Mouse (Mus musculus): ENCODE data around the gene Fam173b. TPM values are rescaled to one million over a fixed set of nuclear protein-coding genes. Genes with fewer than 3 reads are reported as not detected.
A peak's percentile ranks its signal among the peaks of the same experiment; 100 is the strongest.

Fam173b gene
- polyA plus RNA-seq, 1 experiment: 4.9 TPM

DNA sequence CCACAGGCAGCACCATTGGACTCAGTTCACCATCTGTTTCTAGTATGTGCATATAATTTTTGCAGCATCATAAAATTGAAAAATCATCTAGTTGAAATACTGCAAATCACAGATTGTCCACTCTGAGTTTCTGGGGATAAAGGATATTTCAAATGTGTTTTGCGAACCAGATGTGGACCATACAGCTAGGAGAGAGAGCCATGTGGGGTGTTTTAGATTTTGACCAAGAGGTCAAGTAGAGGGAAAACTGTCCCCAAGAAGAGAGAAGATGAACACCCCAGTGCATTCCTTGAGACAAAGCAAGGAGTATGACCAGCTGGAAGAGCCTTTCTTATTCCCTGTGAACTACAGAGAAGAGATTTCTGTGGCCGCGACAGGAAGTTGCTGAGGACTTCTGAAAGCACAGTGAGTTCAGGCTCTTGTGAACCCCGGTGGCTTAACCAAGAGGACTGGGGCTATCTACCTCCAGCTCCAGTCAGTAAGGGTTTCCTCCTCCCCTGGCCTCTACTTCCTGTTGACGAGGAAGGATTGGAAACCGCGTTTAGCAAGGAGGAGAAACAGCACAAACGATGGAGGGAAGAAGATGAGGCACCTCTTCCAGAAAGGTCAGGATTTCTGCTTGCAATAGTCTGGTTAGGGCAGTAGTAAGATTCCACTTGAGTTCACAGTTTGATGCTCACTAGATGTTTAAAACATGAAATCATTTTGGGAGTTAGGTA is 46.4 kb downstream of the Fam173b start:
- WGBS: 13% methylated on average over 8 of the region's 8 CpGs
- Histone ChIP-seq H3K4me3 (ENCODE audit: extremely low read depth, insufficient read depth, insufficient read length) (no peak overlapping the region), H3K27ac (ENCODE audit: insufficient read depth, low read length) (no peak overlapping the region), H3K4me1 (ENCODE audit: control insufficient read depth, insufficient read depth, insufficient read length) (peaks cover 7% of the 10 kb centered on the region; the same call in 1 of the 2 replicates), H3K27me3 (ENCODE audit: control insufficient read depth, insufficient read depth, low read length) (no peaks in the 10 kb centered on the region), H3K36me3 (ENCODE audit: control insufficient read depth, insufficient read depth, low read length) (no peaks in the 10 kb centered on the region)
- no peak for DNase-seq (ENCODE audit: low read depth in 1 of 2, low spot score in 2 of 2)
- TF ChIP-seq POLR2A (IDR thresholded peaks at IDR 0.05; ENCODE audit: low read depth, low read length) (no peak), CTCF (IDR thresholded peaks at IDR 0.05; ENCODE audit: extremely low read depth, insufficient read depth, insufficient read length, insufficient replicate concordance) (no peak)

DNA sequence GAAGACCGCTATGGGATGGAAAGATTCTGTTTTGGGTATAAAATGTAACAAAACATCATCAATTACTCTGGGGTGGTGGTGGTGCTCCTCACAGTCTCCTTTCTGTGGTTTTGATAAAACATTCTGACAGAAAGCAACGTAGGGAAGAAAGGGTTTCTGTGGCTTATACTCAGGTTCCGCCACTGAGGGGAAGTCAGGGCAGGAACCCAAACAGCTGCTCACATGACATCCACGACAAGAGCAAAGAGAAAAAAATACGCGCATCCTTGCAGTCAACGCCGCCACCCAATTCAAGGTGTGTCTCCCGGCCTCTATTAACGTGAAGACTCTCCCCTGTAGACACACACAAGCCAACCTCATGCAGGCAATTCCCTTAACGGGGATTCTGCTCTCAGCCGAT is 48.0 kb downstream of the Fam173b start:
- no peaks in the 10 kb centered on the region for H3K36me3 ChIP-seq (ENCODE audit: control insufficient read depth, insufficient read depth, low read length)
- DNase-seq (ENCODE audit: low read depth in 1 of 2, low spot score in 2 of 2): peak; percentile 4 to 23
- no peaks in the 10 kb centered on the region for H3K27me3 ChIP-seq (ENCODE audit: control insufficient read depth, insufficient read depth, low read length)
- no peak overlapping the region for H3K4me3 ChIP-seq (ENCODE audit: extremely low read depth, insufficient read depth, insufficient read length)
- TF ChIP-seq POLR2A (IDR thresholded peaks at IDR 0.05; ENCODE audit: low read depth, low read length) (no peak), CTCF (IDR thresholded peaks at IDR 0.05; ENCODE audit: extremely low read depth, insufficient read depth, insufficient read length, insufficient replicate concordance) (no peak)
- H3K27ac ChIP-seq (ENCODE audit: insufficient read depth, low read length): no peak overlapping the region; the same call in 1 of the 2 replicates
- 27% methylated on average over 12 of the region's 12 CpGs for WGBS
- peaks cover 7% of the 10 kb centered on the region; the same call in 1 of the 2 replicates for H3K4me1 ChIP-seq (ENCODE audit: control insufficient read depth, insufficient read depth, insufficient read length)

DNA sequence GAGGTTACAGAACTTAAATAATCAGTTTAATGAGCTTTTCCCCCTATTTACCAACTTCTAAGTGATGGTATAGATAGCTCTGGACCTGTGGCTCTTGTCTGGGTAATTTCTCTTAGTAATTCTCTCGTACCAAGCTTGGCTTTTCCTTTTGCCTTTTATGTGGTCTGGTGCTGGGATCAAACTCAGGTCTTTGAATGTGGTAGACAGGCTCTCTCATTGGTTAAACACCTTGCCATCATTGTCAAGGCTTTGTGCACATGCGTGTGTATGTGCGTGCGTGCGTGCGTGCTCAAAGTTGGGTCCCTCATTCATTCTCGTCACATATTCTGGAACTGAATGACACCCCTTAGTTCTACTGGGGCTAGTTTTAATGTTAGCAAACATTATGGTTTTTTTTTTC is 49.2 kb downstream of the Fam173b start:
- TF ChIP-seq CTCF (IDR thresholded peaks at IDR 0.05; ENCODE audit: extremely low read depth, insufficient read depth, insufficient read length, insufficient replicate concordance) (no peak), POLR2A (IDR thresholded peaks at IDR 0.05; ENCODE audit: low read depth, low read length) (no peak)

DNA sequence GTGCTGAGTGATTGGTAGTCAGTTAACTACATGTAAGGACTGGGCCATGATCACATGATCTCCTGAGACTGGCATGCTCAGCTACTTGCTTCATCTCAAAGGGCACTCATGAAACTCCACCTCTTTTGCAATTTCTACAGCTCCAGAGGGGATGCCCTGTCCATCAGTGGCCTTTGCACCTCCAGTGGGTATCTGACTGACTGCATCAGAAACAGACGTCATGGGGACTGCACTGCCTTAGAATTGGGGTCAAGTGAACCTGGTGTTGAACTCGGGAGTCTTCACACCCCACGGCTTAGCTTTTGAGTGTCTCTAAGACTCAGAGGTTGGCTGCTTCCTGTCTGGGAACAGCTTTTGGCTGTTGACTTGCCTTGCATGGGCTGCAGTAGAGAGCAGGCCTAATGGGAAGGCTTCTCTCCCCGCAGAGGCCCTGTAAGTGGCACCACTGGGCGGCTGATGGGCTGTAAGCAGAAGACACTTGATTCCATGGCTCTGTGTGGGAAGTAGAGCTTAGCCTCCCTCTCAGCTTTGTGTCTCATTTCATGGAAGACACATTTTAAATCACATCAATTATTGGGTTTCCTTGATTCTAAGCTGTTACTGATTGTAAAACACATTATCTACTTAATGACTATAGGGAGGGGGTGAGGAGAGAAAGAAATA is 58.6 kb downstream of the Fam173b start:
- no peaks in the 10 kb centered on the region for H3K36me3 ChIP-seq (ENCODE audit: control insufficient read depth, insufficient read depth, low read length)
- no peak for TF ChIP-seq POLR2A (IDR thresholded peaks at IDR 0.05; ENCODE audit: low read depth, low read length)
- TF ChIP-seq CTCF (IDR thresholded peaks at IDR 0.05; ENCODE audit: extremely low read depth, insufficient read depth, insufficient read length, insufficient replicate concordance): no peak
- H3K27ac ChIP-seq (ENCODE audit: insufficient read depth, low read length): no peak overlapping the region
- 80% methylated on average over 5 of the region's 5 CpGs for WGBS
- no peaks in the 10 kb centered on the region for H3K27me3 ChIP-seq (ENCODE audit: control insufficient read depth, insufficient read depth, low read length)
- H3K4me3 ChIP-seq (ENCODE audit: extremely low read depth, insufficient read depth, insufficient read length): no peak overlapping the region
- no peaks in the 10 kb centered on the region for H3K4me1 ChIP-seq (ENCODE audit: control insufficient read depth, insufficient read depth, insufficient read length)
- DNase-seq (ENCODE audit: low read depth in 1 of 2, low spot score in 2 of 2): no peak

More for the DNA sequence above, 49.2 kb downstream of the Fam173b start:
- no peak overlapping the region for H3K4me3 ChIP-seq (ENCODE audit: extremely low read depth, insufficient read depth, insufficient read length)
- H3K27me3 ChIP-seq (ENCODE audit: control insufficient read depth, insufficient read depth, low read length): no peaks in the 10 kb centered on the region
- H3K4me1 ChIP-seq (ENCODE audit: control insufficient read depth, insufficient read depth, insufficient read length): peaks cover 7% of the 10 kb centered on the region; the same call in 1 of the 2 replicates
- peak in 1 of 2 experiments; percentile 15 for DNase-seq (ENCODE audit: low read depth in 1 of 2, low spot score in 2 of 2)
- WGBS: 77% methylated on average over 7 of the region's 7 CpGs
- H3K27ac ChIP-seq (ENCODE audit: insufficient read depth, low read length): no peak overlapping the region
- no peaks in the 10 kb centered on the region for H3K36me3 ChIP-seq (ENCODE audit: control insufficient read depth, insufficient read depth, low read length)

DNA sequence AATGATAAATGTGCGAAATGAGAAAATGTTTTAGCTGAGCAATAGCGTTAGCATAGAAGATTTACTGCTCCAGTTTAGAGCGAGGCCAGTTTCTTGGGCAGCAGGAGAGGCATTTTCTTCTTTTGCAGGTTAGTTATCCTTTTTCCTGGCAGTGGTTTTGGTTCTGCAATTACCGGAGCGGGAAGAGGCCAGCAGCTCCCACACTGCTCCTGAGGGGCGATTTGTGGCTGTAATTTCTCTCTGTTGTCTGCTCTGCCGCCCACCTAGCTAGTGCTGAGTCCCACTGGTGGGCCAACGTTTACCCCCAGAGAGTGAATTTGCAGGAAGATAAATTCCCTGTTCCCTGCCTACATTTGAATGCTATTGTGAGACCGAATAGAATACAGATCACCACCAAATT is 59.2 kb downstream of the Fam173b start:
- no peaks in the 10 kb centered on the region for H3K36me3 ChIP-seq (ENCODE audit: control insufficient read depth, insufficient read depth, low read length)
- WGBS: 90% methylated on average over 9 of the region's 9 CpGs
- H3K27me3 ChIP-seq (ENCODE audit: control insufficient read depth, insufficient read depth, low read length): no peaks in the 10 kb centered on the region
- TF ChIP-seq CTCF (IDR thresholded peaks at IDR 0.05; ENCODE audit: extremely low read depth, insufficient read depth, insufficient read length, insufficient replicate concordance) (no peak), POLR2A (IDR thresholded peaks at IDR 0.05; ENCODE audit: low read depth, low read length) (no peak)
- H3K27ac ChIP-seq (ENCODE audit: insufficient read depth, low read length): no peak overlapping the region
- DNase-seq (ENCODE audit: low read depth in 1 of 2, low spot score in 2 of 2): no peak
- no peaks in the 10 kb centered on the region for H3K4me1 ChIP-seq (ENCODE audit: control insufficient read depth, insufficient read depth, insufficient read length)
- no peak overlapping the region for H3K4me3 ChIP-seq (ENCODE audit: extremely low read depth, insufficient read depth, insufficient read length)

DNA sequence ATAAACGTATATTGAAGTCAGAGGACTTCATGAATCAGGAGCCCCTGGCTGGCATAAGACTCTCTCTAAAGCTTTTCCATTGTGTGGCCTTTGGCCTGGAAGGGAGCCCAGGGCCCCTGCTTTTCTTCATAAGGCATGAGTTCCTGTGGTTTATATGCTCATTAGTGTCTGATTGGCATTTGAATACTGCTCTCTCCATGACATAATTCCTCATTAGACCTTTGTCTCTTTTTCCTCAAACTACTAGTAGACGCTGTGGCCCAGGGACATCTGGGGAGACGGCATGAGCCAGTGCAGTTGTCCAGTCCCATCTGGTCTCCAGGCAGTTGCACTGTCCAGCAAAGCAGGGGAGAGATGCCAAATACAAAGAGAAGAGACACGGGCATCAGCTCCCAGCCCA is 60.1 kb downstream of the Fam173b start:
- DNase-seq (ENCODE audit: low read depth in 1 of 2, low spot score in 2 of 2): no peak
- Histone ChIP-seq H3K27ac (ENCODE audit: insufficient read depth, low read length) (no peak overlapping the region), H3K4me3 (ENCODE audit: extremely low read depth, insufficient read depth, insufficient read length) (no peak overlapping the region), H3K4me1 (ENCODE audit: control insufficient read depth, insufficient read depth, insufficient read length) (no peaks in the 10 kb centered on the region), H3K36me3 (ENCODE audit: control insufficient read depth, insufficient read depth, low read length) (no peaks in the 10 kb centered on the region), H3K27me3 (ENCODE audit: control insufficient read depth, insufficient read depth, low read length) (no peaks in the 10 kb centered on the region)
- WGBS: 83% methylated on average over 4 of the region's 4 CpGs
- no peak for TF ChIP-seq POLR2A (IDR thresholded peaks at IDR 0.05; ENCODE audit: low read depth, low read length)
- no peak for TF ChIP-seq CTCF (IDR thresholded peaks at IDR 0.05; ENCODE audit: extremely low read depth, insufficient read depth, insufficient read length, insufficient replicate concordance)

DNA sequence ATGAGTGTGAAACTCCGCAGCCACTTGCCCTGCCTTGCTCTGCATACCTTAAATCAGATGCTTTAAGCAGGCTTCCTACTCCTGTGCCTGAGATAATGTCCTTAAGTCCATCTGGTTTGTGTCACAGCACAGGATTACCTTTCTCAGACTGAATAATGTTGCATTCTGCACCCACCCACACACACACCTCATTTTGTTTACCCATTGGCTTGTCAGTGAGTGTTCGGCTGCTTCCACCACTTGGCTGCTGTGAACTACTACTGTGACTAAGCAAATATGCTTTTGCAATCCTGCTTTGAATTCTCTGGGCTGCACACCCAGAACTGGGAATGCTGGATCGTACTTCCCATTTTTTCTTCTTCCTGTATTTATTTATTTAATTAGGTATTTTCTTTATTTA is 61.4 kb downstream of the Fam173b start:
- 84% methylated on average over 3 of the region's 3 CpGs for WGBS
- Histone ChIP-seq H3K27ac (ENCODE audit: insufficient read depth, low read length) (no peak overlapping the region), H3K27me3 (ENCODE audit: control insufficient read depth, insufficient read depth, low read length) (no peaks in the 10 kb centered on the region), H3K4me1 (ENCODE audit: control insufficient read depth, insufficient read depth, insufficient read length) (no peaks in the 10 kb centered on the region), H3K4me3 (ENCODE audit: extremely low read depth, insufficient read depth, insufficient read length) (no peak overlapping the region), H3K36me3 (ENCODE audit: control insufficient read depth, insufficient read depth, low read length) (no peaks in the 10 kb centered on the region)
- DNase-seq (ENCODE audit: low read depth in 1 of 2, low spot score in 2 of 2): no peak
- TF ChIP-seq CTCF (IDR thresholded peaks at IDR 0.05; ENCODE audit: extremely low read depth, insufficient read depth, insufficient read length, insufficient replicate concordance) (no peak), POLR2A (IDR thresholded peaks at IDR 0.05; ENCODE audit: low read depth, low read length) (no peak)

Other genes starting within 250 kb of the Fam173b start
- gene Ankrd33b, start 234.1 kb upstream of the Fam173b start, polyA plus RNA-seq (2012; rRNA removed): 3.7 and 8.1 TPM in 2 replicates
- 0.49 and 0.50 TPM in 2 replicates for gene Ropn1l, start 148.1 kb upstream of the Fam173b start, polyA plus RNA-seq (2012; rRNA removed)
- 8.5 and 8.7 TPM in 2 replicates for gene March6, start 70.8 kb upstream of the Fam173b start, polyA plus RNA-seq (2012; rRNA removed)
- 6.4 and 12.4 TPM in 2 replicates for gene Cmbl, start 36.5 kb upstream of the Fam173b start, polyA plus RNA-seq (2012; rRNA removed)
- 58.3 and 66.9 TPM in 2 replicates for gene Cct5, start within 50 bp of the Fam173b start, polyA plus RNA-seq (2012; rRNA removed)